Mouse (Mus musculus) CD4-positive, CD25-positive, alpha-beta regulatory T cell, adult 4 months (primary cell): ENCODE results near the gene Fam193b. TPM values are rescaled to one million over a fixed set of nuclear protein-coding genes. Genes with fewer than 3 reads are reported as not detected.

Experiments used
- ATAC-seq: one replicate; pipeline ENCODE4 v1.8.0; 2017
- polyA plus RNA-seq, 2 experiments: library from polyadenylated mRNA; unstranded; fragments of 100-300 nt; shearing (Covaris generic); gene quantifications; one replicate each; pipeline ENCODE4 v1.2.1; 2017

The Fam193b gene
- polyA plus RNA-seq, 2 experiments from 2014 or later = 36.3 to 40.2 TPM

- no peak for ATAC-seq
Measured at GRCm38 (mm10) chr13:55494883-55495621, 75.9 kb downstream of the Fam193b start.

DNA sequence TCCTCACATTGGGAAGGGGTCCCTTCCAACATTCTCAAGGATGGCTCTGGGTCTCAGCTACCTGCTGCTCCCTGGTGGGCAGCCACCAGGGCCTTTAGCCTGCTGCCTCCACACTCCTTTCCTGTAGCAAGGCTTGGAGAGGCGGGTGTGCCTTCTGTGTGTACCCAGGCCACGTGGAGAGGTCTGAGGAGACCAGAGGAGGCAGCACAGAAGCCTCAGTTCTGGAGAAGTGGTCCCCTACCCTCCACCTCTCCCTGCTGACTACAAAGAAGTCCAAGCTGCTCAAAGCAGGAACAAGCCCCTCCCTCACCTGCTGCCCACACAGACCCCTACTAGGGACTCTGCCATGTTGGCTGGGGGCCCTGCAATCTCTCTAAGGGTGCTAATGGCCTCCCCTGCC is 76.7 kb downstream of the Fam193b start:
- no peak for ATAC-seq

Other genes starting within 250 kb of the Fam193b start
- gene Rab24, start 249.2 kb downstream of the Fam193b start, polyA plus RNA-seq = 10 to 100 TPM in 1 of 2 experiments, 1 to 10 TPM in 1; 7.1 to 14.0 TPM
- gene Mxd3, start 241.3 kb downstream of the Fam193b start, polyA plus RNA-seq = 1 to 10 TPM; 3.4 to 6.1 TPM
- gene Lman2, start 208.3 kb downstream of the Fam193b start, polyA plus RNA-seq = 10 to 100 TPM; 59.0 to 66.4 TPM
- gene Rgs14, start 201.4 kb downstream of the Fam193b start, polyA plus RNA-seq = 10 to 100 TPM; 71.0 to 88.5 TPM
- gene Slc34a1, start 172.9 kb downstream of the Fam193b start, polyA plus RNA-seq = not detected
- gene Pfn3, start 155.9 kb downstream of the Fam193b start, polyA plus RNA-seq = not detected
- gene F12, start 144.3 kb downstream of the Fam193b start, polyA plus RNA-seq = not detected
- 10 to 100 TPM; 26.4 to 36.7 TPM for gene Grk6, start 126.0 kb downstream of the Fam193b start, polyA plus RNA-seq
- not detected for gene Prr7, start 106.9 kb downstream of the Fam193b start, polyA plus RNA-seq
- gene Dbn1, start 83.0 kb downstream of the Fam193b start, polyA plus RNA-seq = not detected
- 10 to 100 TPM in 1 of 2 experiments, 1 to 10 TPM in 1; 6.3 to 14.6 TPM for gene Pdlim7, start 57.4 kb downstream of the Fam193b start, polyA plus RNA-seq
- 1 to 10 TPM in 1 of 2 experiments, under 1 TPM in 1; 0.35 to 1.0 TPM for gene Dok3, start 41.8 kb downstream of the Fam193b start, polyA plus RNA-seq
- 10 to 100 TPM; 55.8 to 74.2 TPM for gene Ddx41, start 34.5 kb downstream of the Fam193b start, polyA plus RNA-seq
- gene Tmed9, start 2.6 kb upstream of the Fam193b start, polyA plus RNA-seq = 100 to 1,000 TPM; 206 to 437 TPM
- 10 to 100 TPM; 20.5 to 42.3 TPM for gene B4galt7, start 28.8 kb upstream of the Fam193b start, polyA plus RNA-seq
- gene Caml, start 51.9 kb upstream of the Fam193b start, polyA plus RNA-seq = 10 to 100 TPM; 41.7 to 46.1 TPM
- 10 to 100 TPM; 58.1 to 64.6 TPM for gene Ddx46, start 63.9 kb upstream of the Fam193b start, polyA plus RNA-seq
- 10 to 100 TPM; 12.8 to 14.2 TPM for gene B230219D22Rik, start 122.0 kb upstream of the Fam193b start, polyA plus RNA-seq
- gene Txndc15, start 143.5 kb upstream of the Fam193b start, polyA plus RNA-seq = 10 to 100 TPM; 26.6 to 27.0 TPM
- gene Pcbd2, start 156.2 kb upstream of the Fam193b start, polyA plus RNA-seq = 1 to 10 TPM; 5.0 to 7.0 TPM
- gene Catsper3, start 213.4 kb upstream of the Fam193b start, polyA plus RNA-seq = under 1 TPM in 1 of 2 experiments, not detected in 1; 0.58 TPM